Comparison of ENCODE assay signal across 31 mouse cellular contexts in genomic region chr6:86176721-86177120, GRCm38 (mm10). TPM values are rescaled to one million over a fixed set of nuclear protein-coding genes. Genes with fewer than 3 reads are reported as not detected.
DNase-seq lines count a peak whose midpoint lies in the region; ATAC-seq lines count a peak whose summit lies in the region.
"Had no signal": no experiment of that assay in that cellular context is flagged by ENCODE, and none has a peak within 500 bp of the region (broad histone marks: within the 10 kb centered on the region; RNA-seq: fewer than 3 reads in every experiment).

No protein-coding gene starts in this region.

- no peak overlapping the region for H3K9ac ChIP-seq in embryonic facial prominence, embryonic 13.5 days
- no peak overlapping the region for H3K9ac ChIP-seq in limb, embryonic 12.5 days (replicated peaks)
- no peak overlapping the region for H3K9ac ChIP-seq in midbrain, embryonic 11.5 days (ENCODE audit: low read length)
- no peak overlapping the region for H3K9ac ChIP-seq in midbrain, embryonic 14.5 days (replicated peaks; ENCODE audit: low read length)
- H3K9ac ChIP-seq in neural tube, embryonic 15.5 days (replicated peaks), result no peak overlapping the region
- H3K9ac ChIP-seq: embryonic facial prominence, embryonic 12.5 days; forebrain, embryonic 13.5 days; heart, embryonic 12.5 days; hindbrain, embryonic 13.5 days; liver, embryonic 14.5 days; lung, embryonic 15.5 days; midbrain, embryonic 13.5 days; stomach, embryonic 15.5 days had no signal

- DNase-seq in embryonic facial prominence, embryonic 10.5 days (ENCODE audit: low spot score), result no peak
- no peak for DNase-seq in limb, embryonic 10.5 days (ENCODE audit: low spot score)
- DNase-seq in midbrain, embryonic 11.5 days (ENCODE audit: low spot score, missing footprints), result peak; percentile 59
- no peak for DNase-seq in midbrain, embryonic 14.5 days
- DNase-seq in cerebellum, postnatal 10 days, result no peak
- DNase-seq: adrenal gland, adult 2 months; cerebellum, adult 2 months; cerebellum, postnatal 25 days; gastrocnemius, postnatal 10 days; heart, postnatal 4 days; kidney, adult 8-10 months; kidney, postnatal 4 days; layer of hippocampus, adult 9-11 months; lung, postnatal 4 days; right cerebral cortex, postnatal 25 days; thymus, adult 18-20 months; thymus, postnatal 25 days had no signal

- H3K27ac ChIP-seq in embryonic facial prominence, embryonic 13.5 days, result peak overlapping the region; percentile 5; the same call in 1 of the 2 replicates
- no peak overlapping the region for H3K27ac ChIP-seq in embryonic facial prominence, embryonic 10.5 days (replicated peaks)
- 0 out of 2 replicates have a peak overlapping the region, but pooled peaks have one; percentile 7 for H3K27ac ChIP-seq in limb, embryonic 12.5 days
- no peak overlapping the region for H3K27ac ChIP-seq in limb, embryonic 10.5 days
- H3K27ac ChIP-seq in midbrain, embryonic 11.5 days (ENCODE audit: low read depth, low read length), result no peak overlapping the region
- H3K27ac ChIP-seq in midbrain, embryonic 14.5 days (replicated peaks; ENCODE audit: low read depth, low read length), result no peak overlapping the region
- no peak overlapping the region for H3K27ac ChIP-seq in neural tube, embryonic 15.5 days (replicated peaks)
- H3K27ac ChIP-seq: embryonic facial prominence, embryonic 12.5 days; forebrain, embryonic 13.5 days; hindbrain, embryonic 13.5 days; kidney, postnatal 0 days; liver, embryonic 14.5 days; lung, embryonic 15.5 days; midbrain, embryonic 13.5 days; stomach, embryonic 15.5 days had no signal

- H3K36me3 ChIP-seq in embryonic facial prominence, embryonic 13.5 days, result no peaks in the 10 kb centered on the region
- H3K36me3 ChIP-seq in embryonic facial prominence, embryonic 10.5 days (replicated peaks), result no peaks in the 10 kb centered on the region
- no peaks in the 10 kb centered on the region for H3K36me3 ChIP-seq in limb, embryonic 12.5 days
- no peaks in the 10 kb centered on the region for H3K36me3 ChIP-seq in limb, embryonic 10.5 days
- no peaks in the 10 kb centered on the region for H3K36me3 ChIP-seq in midbrain, embryonic 11.5 days (ENCODE audit: control insufficient read depth, insufficient read depth, low read length)
- no peaks in the 10 kb centered on the region for H3K36me3 ChIP-seq in midbrain, embryonic 14.5 days (ENCODE audit: control insufficient read depth, insufficient read depth, low read length)
- H3K36me3 ChIP-seq in neural tube, embryonic 15.5 days, result no peaks in the 10 kb centered on the region
- H3K36me3 ChIP-seq: embryonic facial prominence, embryonic 12.5 days; heart, embryonic 12.5 days; hindbrain, embryonic 13.5 days; lung, embryonic 15.5 days; midbrain, embryonic 13.5 days; stomach, embryonic 15.5 days had no signal

- ATAC-seq in embryonic facial prominence, embryonic 13.5 days (ENCODE audit: insufficient number of reproducible peaks, insufficient read depth, low FRiP score, low TSS enrichment, low read depth), result no peak
- ATAC-seq in limb, embryonic 12.5 days (ENCODE audit: insufficient number of reproducible peaks, insufficient read depth, low FRiP score, low TSS enrichment, low read depth), result no peak
- no peak for ATAC-seq in midbrain, embryonic 11.5 days (ENCODE audit: low FRiP score)
- no peak for ATAC-seq in midbrain, embryonic 14.5 days (ENCODE audit: low FRiP score, low TSS enrichment)
- no peak for ATAC-seq in neural tube, embryonic 15.5 days (ENCODE audit: low FRiP score)
- ATAC-seq: activated CD4-positive, CD25-positive, alpha-beta regulatory T cell, adult 4 months; forebrain, embryonic 13.5 days; midbrain, embryonic 13.5 days had no signal

- no peak overlapping the region for H3K4me2 ChIP-seq in embryonic facial prominence, embryonic 13.5 days
- no peak overlapping the region for H3K4me2 ChIP-seq in limb, embryonic 12.5 days
- no peak overlapping the region for H3K4me2 ChIP-seq in midbrain, embryonic 11.5 days
- H3K4me2 ChIP-seq in midbrain, embryonic 14.5 days (ENCODE audit: low read length), result no peak overlapping the region
- no peak overlapping the region for H3K4me2 ChIP-seq in neural tube, embryonic 15.5 days
- H3K4me2 ChIP-seq: embryonic facial prominence, embryonic 12.5 days; forebrain, embryonic 13.5 days; heart, embryonic 12.5 days; hindbrain, embryonic 13.5 days; lung, embryonic 15.5 days; midbrain, embryonic 13.5 days; stomach, embryonic 15.5 days had no signal

- H3K4me1 ChIP-seq in embryonic facial prominence, embryonic 13.5 days, result peaks cover 17% of the 10 kb centered on the region
- peaks cover 6% of the 10 kb centered on the region; the same call in 1 of the 2 replicates for H3K4me1 ChIP-seq in embryonic facial prominence, embryonic 10.5 days
- peaks cover 5% of the 10 kb centered on the region; the same call in 1 of the 2 replicates for H3K4me1 ChIP-seq in limb, embryonic 12.5 days (replicated peaks)
- H3K4me1 ChIP-seq in limb, embryonic 10.5 days, result no peaks in the 10 kb centered on the region
- no peaks in the 10 kb centered on the region for H3K4me1 ChIP-seq in midbrain, embryonic 11.5 days (ENCODE audit: control insufficient read depth, insufficient read depth, low read length)
- H3K4me1 ChIP-seq in midbrain, embryonic 14.5 days (ENCODE audit: control insufficient read depth, insufficient read depth, low read length), result no peaks in the 10 kb centered on the region
- H3K4me1 ChIP-seq in neural tube, embryonic 15.5 days, result no peaks in the 10 kb centered on the region
- H3K4me1 ChIP-seq: forebrain, embryonic 13.5 days; hindbrain, embryonic 13.5 days; midbrain, embryonic 13.5 days; stomach, embryonic 15.5 days had no signal

- 65% methylated on average over 6 of the region's 6 CpGs for WGBS in embryonic facial prominence, embryonic 13.5 days
- 77% methylated on average over 6 of the region's 6 CpGs for WGBS in embryonic facial prominence, embryonic 10.5 days
- 63% methylated on average over 6 of the region's 6 CpGs for WGBS in limb, embryonic 12.5 days
- 70% methylated on average over 6 of the region's 6 CpGs for WGBS in limb, embryonic 10.5 days
- 77% methylated on average over 6 of the region's 6 CpGs for WGBS in midbrain, embryonic 11.5 days
- 80% methylated on average over 6 of the region's 6 CpGs for WGBS in midbrain, embryonic 14.5 days
- 66% methylated on average over 6 of the region's 6 CpGs for WGBS in neural tube, embryonic 15.5 days

- no peak overlapping the region for H3K4me3 ChIP-seq in embryonic facial prominence, embryonic 13.5 days
- no peak overlapping the region for H3K4me3 ChIP-seq in embryonic facial prominence, embryonic 10.5 days
- no peak overlapping the region for H3K4me3 ChIP-seq in limb, embryonic 12.5 days (replicated peaks)
- no peak overlapping the region for H3K4me3 ChIP-seq in limb, embryonic 10.5 days
- H3K4me3 ChIP-seq in midbrain, embryonic 11.5 days (ENCODE audit: low read depth, low read length), result no peak overlapping the region
- no peak overlapping the region for H3K4me3 ChIP-seq in midbrain, embryonic 14.5 days (replicated peaks; ENCODE audit: low read depth, low read length)
- no peak overlapping the region for H3K4me3 ChIP-seq in neural tube, embryonic 15.5 days (replicated peaks)
- H3K4me3 ChIP-seq: embryonic facial prominence, embryonic 12.5 days; forebrain, embryonic 13.5 days; heart, embryonic 12.5 days; hindbrain, embryonic 13.5 days; lung, embryonic 15.5 days; megakaryocyte, embryonic 14.5 days; midbrain, embryonic 13.5 days; stomach, embryonic 15.5 days had no signal

- H3K27me3 ChIP-seq in embryonic facial prominence, embryonic 13.5 days, result no peaks in the 10 kb centered on the region
- no peaks in the 10 kb centered on the region for H3K27me3 ChIP-seq in embryonic facial prominence, embryonic 10.5 days (replicated peaks; ENCODE audit: low read depth, poor library complexity, severe bottlenecking)
- H3K27me3 ChIP-seq in limb, embryonic 12.5 days, result no peaks in the 10 kb centered on the region
- no peaks in the 10 kb centered on the region for H3K27me3 ChIP-seq in limb, embryonic 10.5 days (ENCODE audit: low read depth, poor library complexity, severe bottlenecking)
- no peaks in the 10 kb centered on the region for H3K27me3 ChIP-seq in midbrain, embryonic 11.5 days (ENCODE audit: control insufficient read depth, insufficient read depth, low read length)
- H3K27me3 ChIP-seq in midbrain, embryonic 14.5 days (ENCODE audit: control insufficient read depth, insufficient read depth, low read length), result no peaks in the 10 kb centered on the region
- no peaks in the 10 kb centered on the region for H3K27me3 ChIP-seq in neural tube, embryonic 15.5 days (replicated peaks)
- H3K27me3 ChIP-seq: embryonic facial prominence, embryonic 12.5 days; forebrain, embryonic 13.5 days; heart, embryonic 12.5 days; hindbrain, embryonic 13.5 days; lung, embryonic 15.5 days; midbrain, embryonic 13.5 days; stomach, embryonic 15.5 days had no signal

- no peaks in the 10 kb centered on the region for H3K9me3 ChIP-seq in embryonic facial prominence, embryonic 13.5 days
- no peaks in the 10 kb centered on the region for H3K9me3 ChIP-seq in embryonic facial prominence, embryonic 10.5 days
- H3K9me3 ChIP-seq in limb, embryonic 12.5 days, result no peaks in the 10 kb centered on the region
- no peaks in the 10 kb centered on the region for H3K9me3 ChIP-seq in limb, embryonic 10.5 days (replicated peaks)
- H3K9me3 ChIP-seq in midbrain, embryonic 11.5 days (ENCODE audit: control insufficient read depth, low read length), result no peaks in the 10 kb centered on the region
- no peaks in the 10 kb centered on the region for H3K9me3 ChIP-seq in midbrain, embryonic 14.5 days (ENCODE audit: control insufficient read depth, low read length)
- no peaks in the 10 kb centered on the region for H3K9me3 ChIP-seq in neural tube, embryonic 15.5 days (replicated peaks)
- H3K9me3 ChIP-seq: embryonic facial prominence, embryonic 12.5 days; forebrain, embryonic 13.5 days; heart, embryonic 12.5 days; hindbrain, embryonic 13.5 days; lung, embryonic 15.5 days; megakaryocyte, embryonic 14.5 days; midbrain, embryonic 13.5 days; stomach, embryonic 15.5 days had no signal

RNA-seq across cellular contexts. Expression of gene Tgfa, which starts 18.3 kb away (rescaled TPM):
- 3.6 and 5.8 TPM in 2 replicates for polyA plus RNA-seq in embryonic facial prominence, embryonic 13.5 days (2015; fragmentation: Nextera tagmentation; extraction: Ambion mirVana)
- polyA plus RNA-seq in embryonic facial prominence, embryonic 10.5 days (2016; fragmentation: Nextera tagmentation; extraction: Ambion mirVana), result 2.1 and 2.4 TPM in 2 replicates
- 1.5 and 2.5 TPM in 2 replicates for polyA plus RNA-seq in limb, embryonic 12.5 days (2016; fragmentation: Nextera tagmentation; extraction: Ambion mirVana)
- polyA plus RNA-seq in limb, embryonic 10.5 days (2016; fragmentation: Nextera tagmentation; extraction: Ambion mirVana), result 0.43 and 1.1 TPM in 2 replicates
- 1.4 and 1.7 TPM in 2 replicates for polyA plus RNA-seq in midbrain, embryonic 11.5 days (2014; fragmentation: Nextera tagmentation; extraction: Ambion mirVana)
- polyA plus RNA-seq in midbrain, embryonic 14.5 days (2014; fragmentation: Nextera tagmentation; extraction: Ambion mirVana), result 8.6 and 9.7 TPM in 2 replicates
- polyA plus RNA-seq in neural tube, embryonic 15.5 days (2015; fragmentation: Nextera tagmentation; extraction: Ambion mirVana), result 16.7 and 18.6 TPM in 2 replicates
- polyA plus RNA-seq: activated CD4-positive, CD25-positive, alpha-beta regulatory T cell, adult 4 months had no signal

Comparison
In these comparisons a context has a peak if more than half of its experiments do, and no peak if none do; other contexts are left out.
1. H3K27ac ChIP-seq: peak in embryonic facial prominence, embryonic 13.5 days (single experiment) and limb, embryonic 12.5 days (single experiment); none in embryonic facial prominence, embryonic 10.5 days (single experiment), limb, embryonic 10.5 days (single experiment), midbrain, embryonic 11.5 days (single experiment), midbrain, embryonic 14.5 days (single experiment) and neural tube, embryonic 15.5 days (single experiment).